Mouse (Mus musculus): ENCODE data around the gene Tbk1. TPM values are rescaled to one million over a fixed set of nuclear protein-coding genes. Genes with fewer than 3 reads are reported as not detected.
A peak's percentile ranks its signal among the peaks of the same experiment; 100 is the strongest.

The Tbk1 gene
- polyA plus RNA-seq, 2 experiments = 13.6 to 17.1 TPM

DNA sequence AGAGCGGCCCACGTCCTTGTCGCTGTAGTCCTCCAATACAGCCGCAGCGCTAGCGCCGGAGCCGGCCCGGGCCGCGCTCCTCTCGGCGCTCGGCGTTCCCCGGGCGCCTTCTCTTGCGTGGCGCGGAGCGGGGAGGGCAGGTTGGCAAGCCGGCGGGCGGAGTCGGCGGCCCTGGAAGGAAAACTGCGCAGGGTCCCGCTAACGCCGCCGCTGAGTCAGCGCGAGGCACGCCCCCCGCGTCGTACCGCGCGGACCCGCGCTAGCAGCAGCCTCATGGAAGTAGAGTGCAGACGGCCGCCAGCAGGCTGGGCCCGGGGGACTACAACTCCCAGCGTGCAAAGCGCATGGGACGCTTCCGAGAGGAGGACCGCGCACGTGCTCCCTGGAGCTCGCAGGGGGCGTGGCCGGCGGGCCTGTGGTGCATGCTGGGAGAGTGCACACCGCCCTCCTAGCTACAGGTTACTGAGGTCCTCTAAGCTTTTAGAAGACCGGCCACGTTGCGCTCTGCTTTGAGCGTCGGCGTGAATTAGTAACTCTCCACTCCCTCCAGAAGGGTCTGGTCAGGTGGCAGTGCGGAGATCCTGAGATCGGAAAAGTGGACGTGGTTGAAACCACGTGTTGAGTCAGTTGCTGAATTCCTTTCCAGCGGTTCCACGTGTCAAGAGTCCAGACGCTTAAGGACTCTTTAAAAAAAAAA is 39.7 kb upstream of the Tbk1 start, which contains the start of gene Xpot:
Xpot (minus strand) TSS at position 147 of the 697 bp plus-strand sequence.
- peaks cover 16 to 23% of the 10 kb centered on the region in 2 experiments for H3K4me1 ChIP-seq (replicated peaks; ENCODE audit: control insufficient read depth in 2 of 2, insufficient read depth in 2 of 2, low read length in 1 of 2)
- no peaks in the 10 kb centered on the region for H3K27me3 ChIP-seq (ENCODE audit: control insufficient read depth, insufficient read depth, low read length)
- no peaks in the 10 kb centered on the region for H3K9me3 ChIP-seq (ENCODE audit: control insufficient read depth, low read length)
- DNase-seq (ENCODE audit: low read depth in 3 of 3, low spot score in 3 of 3) (peak; percentile 95 to 97 (median 96)), ATAC-seq (ENCODE audit: insufficient read depth) (peak; percentile 100)
- no peak for TF ChIP-seq EP300 (IDR thresholded peaks at IDR 0.05; ENCODE audit: low read depth)
- TF ChIP-seq CTCF (IDR thresholded peaks at IDR 0.05; ENCODE audit: low read depth) = no peak; the same call in 1 of the 2 replicates
- under 1% methylated on average over 69 of the region's 70 CpGs for WGBS (ENCODE audit: insufficient replicate concordance)
- H3K27ac ChIP-seq = peak within 1 kb of the TSS; percentile 46
- peaks cover 16% of the 10 kb centered on the region for H3K36me3 ChIP-seq (replicated peaks; ENCODE audit: control insufficient read depth, insufficient read depth, low read depth)
- peak within 1 kb of the TSS; percentile 68 to 83 for H3K4me3 ChIP-seq (ENCODE audit: insufficient read depth in 1 of 2, low read depth in 2 of 2, low read length in 2 of 2)
- peak within 1 kb of the TSS; percentile 80 for H3K4me2 ChIP-seq (ENCODE audit: low read depth)
- H3K9ac ChIP-seq (replicated peaks) = peak within 1 kb of the TSS; percentile 80

DNA sequence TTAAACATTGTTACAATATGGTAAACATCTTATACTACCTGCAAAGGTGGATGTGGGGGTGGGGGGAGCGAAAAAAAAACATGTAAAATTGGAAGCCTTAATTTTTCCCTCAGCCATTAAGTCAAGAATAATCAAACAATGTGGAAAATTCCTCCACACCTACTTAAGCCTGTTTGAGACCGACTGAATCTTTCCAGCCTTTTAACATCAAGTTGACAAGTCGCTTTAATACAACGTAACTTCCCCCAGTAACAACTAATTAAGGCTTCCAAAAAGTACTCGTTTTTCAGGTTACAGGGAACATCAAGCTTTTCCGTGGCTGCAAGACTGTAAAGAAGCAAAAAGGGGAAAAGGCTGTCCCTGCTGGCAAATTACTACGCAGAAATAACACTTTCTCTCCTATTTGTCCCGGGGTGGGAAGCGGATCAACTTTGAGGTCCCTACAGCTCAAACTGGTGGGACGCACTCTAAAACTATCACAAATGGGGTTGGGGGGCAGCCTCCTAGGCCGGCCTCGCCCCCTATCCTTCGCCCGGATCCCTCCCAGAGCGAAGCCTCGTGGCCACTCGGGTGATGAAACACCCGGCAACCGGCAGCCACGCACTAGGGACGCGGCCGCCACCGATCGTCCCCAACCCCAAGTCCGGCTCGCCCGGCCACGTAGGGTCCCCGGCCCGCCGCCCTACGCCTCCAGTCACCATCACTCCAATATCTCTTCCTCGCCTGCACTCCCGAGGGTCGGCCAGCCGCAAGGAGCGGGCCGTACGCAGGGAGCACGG is 39.0 kb upstream of the Tbk1 start:
- Histone ChIP-seq H3K27ac (peak overlapping the region; percentile 46), H3K36me3 (replicated peaks; ENCODE audit: control insufficient read depth, insufficient read depth, low read depth) (peaks cover 21% of the 10 kb centered on the region), H3K4me1 (replicated peaks; ENCODE audit: control insufficient read depth in 2 of 2, insufficient read depth in 2 of 2, low read length in 1 of 2) (peaks cover 16 to 23% of the 10 kb centered on the region in 2 experiments), H3K9ac (replicated peaks) (peak overlapping the region; percentile 80), H3K27me3 (ENCODE audit: control insufficient read depth, insufficient read depth, low read length) (no peaks in the 10 kb centered on the region), H3K9me3 (ENCODE audit: control insufficient read depth, low read length) (no peaks in the 10 kb centered on the region), H3K4me2 (ENCODE audit: low read depth) (peak overlapping the region; percentile 80), H3K4me3 (ENCODE audit: insufficient read depth in 1 of 2, low read depth in 2 of 2, low read length in 2 of 2) (peak overlapping the region; percentile 68 to 75)
- DNase-seq (ENCODE audit: low read depth in 3 of 3, low spot score in 3 of 3) (peak in 2 of 3 experiments; percentile 24 to 44), ATAC-seq (ENCODE audit: insufficient read depth) (peak; percentile 58; the same call in 1 of the 2 replicates)
- TF ChIP-seq CTCF (IDR thresholded peaks at IDR 0.05; ENCODE audit: low read depth) = no peak
- WGBS (ENCODE audit: insufficient replicate concordance) = under 1% methylated on average over 41 of the region's 41 CpGs

DNA sequence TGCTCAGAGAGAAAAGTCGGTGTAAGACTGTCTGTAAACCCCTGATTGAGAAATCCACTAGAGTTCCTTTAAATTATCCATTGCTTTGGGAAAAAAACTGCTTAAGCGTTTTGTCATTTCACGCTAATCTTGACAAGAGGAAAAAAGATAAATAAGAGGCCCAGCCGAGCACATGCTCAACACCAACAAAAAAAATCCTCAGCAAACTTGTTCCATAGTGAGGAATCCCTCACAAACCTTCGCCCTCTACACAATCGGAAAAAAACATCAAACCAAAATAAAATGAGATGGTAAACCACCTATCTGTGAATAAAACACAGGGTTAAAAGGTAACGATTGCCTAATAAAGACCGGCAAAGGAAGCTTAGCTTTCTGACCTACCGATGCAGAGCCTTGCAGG is 38.4 kb upstream of the Tbk1 start:
- ATAC-seq (ENCODE audit: insufficient read depth) (no peak), DNase-seq (ENCODE audit: low read depth in 3 of 3, low spot score in 3 of 3) (no peak)
- 4% methylated on average over 9 of the region's 9 CpGs for WGBS (ENCODE audit: insufficient replicate concordance)
- Histone ChIP-seq H3K27me3 (ENCODE audit: control insufficient read depth, insufficient read depth, low read length) (no peaks in the 10 kb centered on the region), H3K4me3 (ENCODE audit: insufficient read depth in 1 of 2, low read depth in 2 of 2, low read length in 2 of 2) (peak overlapping the region; percentile 68 to 75), H3K9me3 (ENCODE audit: control insufficient read depth, low read length) (no peaks in the 10 kb centered on the region), H3K4me1 (replicated peaks; ENCODE audit: control insufficient read depth in 2 of 2, insufficient read depth in 2 of 2, low read length in 1 of 2) (peaks cover 16 to 23% of the 10 kb centered on the region in 2 experiments), H3K4me2 (ENCODE audit: low read depth) (peak overlapping the region; percentile 80), H3K27ac (peak overlapping the region; percentile 46), H3K36me3 (replicated peaks; ENCODE audit: control insufficient read depth, insufficient read depth, low read depth) (peaks cover 26% of the 10 kb centered on the region), H3K9ac (replicated peaks) (peak overlapping the region; percentile 80)
- no peak for TF ChIP-seq CTCF (IDR thresholded peaks at IDR 0.05; ENCODE audit: low read depth)
- no peak for TF ChIP-seq EP300 (IDR thresholded peaks at IDR 0.05; ENCODE audit: low read depth)

DNA sequence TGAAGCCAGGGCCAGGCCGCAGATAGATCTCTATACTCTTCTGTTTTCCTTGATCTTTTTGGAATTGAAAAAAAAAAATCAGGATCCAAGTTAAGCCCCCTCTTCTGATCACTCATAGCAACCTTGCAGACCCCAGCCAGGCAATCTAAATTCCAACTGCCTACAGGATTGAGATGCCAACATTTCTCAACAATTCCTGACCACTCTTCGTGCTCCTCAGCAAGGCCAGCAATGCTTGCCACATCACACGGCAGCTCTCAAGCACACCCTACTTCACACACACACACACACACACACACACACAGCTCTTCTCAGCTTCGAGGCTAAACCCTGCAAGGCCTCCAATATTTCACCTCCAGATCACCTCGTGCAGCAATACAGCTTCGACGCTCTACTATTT is 37.1 kb upstream of the Tbk1 start:
- ATAC-seq (ENCODE audit: insufficient read depth) = no peak
- Histone ChIP-seq H3K27ac (no peak overlapping the region), H3K4me1 (replicated peaks; ENCODE audit: control insufficient read depth in 2 of 2, insufficient read depth in 2 of 2, low read length in 1 of 2) (peaks cover 16 to 23% of the 10 kb centered on the region in 2 experiments), H3K27me3 (ENCODE audit: control insufficient read depth, insufficient read depth, low read length) (no peaks in the 10 kb centered on the region), H3K9ac (replicated peaks) (no peak overlapping the region), H3K4me3 (ENCODE audit: insufficient read depth in 1 of 2, low read depth in 2 of 2, low read length in 2 of 2) (no peak overlapping the region), H3K9me3 (ENCODE audit: control insufficient read depth, low read length) (no peaks in the 10 kb centered on the region), H3K4me2 (ENCODE audit: low read depth) (peak overlapping the region; percentile 80), H3K36me3 (replicated peaks; ENCODE audit: control insufficient read depth, insufficient read depth, low read depth) (peaks cover 32% of the 10 kb centered on the region)
- TF ChIP-seq CTCF (IDR thresholded peaks at IDR 0.05; ENCODE audit: low read depth) (no peak), EP300 (IDR thresholded peaks at IDR 0.05; ENCODE audit: low read depth) (no peak)
- DNase-seq (ENCODE audit: low read depth in 3 of 3, low spot score in 3 of 3) = no peak
- 74% methylated on average over 7 of the region's 7 CpGs for WGBS (ENCODE audit: insufficient replicate concordance)

DNA sequence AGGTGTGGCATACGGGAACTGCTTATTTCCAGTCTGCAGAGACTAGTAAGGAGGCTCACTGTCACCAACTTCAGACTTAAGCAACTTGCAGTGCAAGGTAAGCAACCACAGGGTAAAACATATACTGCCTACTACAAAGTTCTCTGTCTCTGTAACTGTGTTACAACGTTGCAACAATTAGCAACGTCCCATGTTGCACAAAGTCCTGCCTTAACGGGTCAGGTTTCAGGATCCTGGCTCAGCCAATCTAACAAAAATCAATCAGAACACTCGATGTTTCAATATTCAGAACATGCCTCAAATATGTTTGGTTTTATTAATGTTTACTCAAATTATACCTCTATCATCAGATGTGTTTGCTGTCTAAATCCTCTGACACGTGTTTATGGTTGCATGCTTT is 35.8 kb upstream of the Tbk1 start:
- DNase-seq (ENCODE audit: low read depth in 3 of 3, low spot score in 3 of 3) = no peak
- peaks cover 14 to 18% of the 10 kb centered on the region in 2 experiments for H3K4me1 ChIP-seq (replicated peaks; ENCODE audit: control insufficient read depth in 2 of 2, insufficient read depth in 2 of 2, low read length in 1 of 2)
- no peak for TF ChIP-seq CTCF (IDR thresholded peaks at IDR 0.05; ENCODE audit: low read depth)
- TF ChIP-seq EP300 (IDR thresholded peaks at IDR 0.05; ENCODE audit: low read depth) = no peak
- H3K9ac ChIP-seq (replicated peaks) = no peak overlapping the region
- peaks cover 42% of the 10 kb centered on the region for H3K36me3 ChIP-seq (replicated peaks; ENCODE audit: control insufficient read depth, insufficient read depth, low read depth)
- ATAC-seq (ENCODE audit: insufficient read depth) = no peak
- no peak overlapping the region for H3K27ac ChIP-seq
- no peak overlapping the region for H3K4me3 ChIP-seq (ENCODE audit: insufficient read depth in 1 of 2, low read depth in 2 of 2, low read length in 2 of 2)
- H3K9me3 ChIP-seq (ENCODE audit: control insufficient read depth, low read length) = no peaks in the 10 kb centered on the region
- no peak overlapping the region for H3K4me2 ChIP-seq (ENCODE audit: low read depth)
- 76% methylated on average over 6 of the region's 6 CpGs for WGBS (ENCODE audit: insufficient replicate concordance)
- no peaks in the 10 kb centered on the region for H3K27me3 ChIP-seq (ENCODE audit: control insufficient read depth, insufficient read depth, low read length)
